Mouse (Mus musculus) olfactory bulb, adult 2 months (tissue): ENCODE data around the gene Fam227a.

Experiments used
- CTCF ChIP-seq: fragments of 200-500 bp; IDR thresholded peaks from 2 replicates; pipeline ENCODE4 v1.5.1; 2012; ENCODE audit warnings: low read depth, mild to moderate bottlenecking, low read length, moderate library complexity; ENCODE audit not compliant: insufficient read depth
- POLR2A ChIP-seq: fragments of 200-500 bp; IDR thresholded peaks from 2 replicates; pipeline ENCODE4 v1.6.1; 2012; ENCODE audit warnings: mild to moderate bottlenecking, low read depth, low read length, moderate library complexity; ENCODE audit not compliant: insufficient read depth

GRCm38 (mm10) chr15:79607757-79608156 lies 51.0 kb downstream of the Fam227a start:
- TF ChIP-seq POLR2A, result no peak
- no peak for TF ChIP-seq CTCF
